Mouse (Mus musculus): Measurements from ENCODE around the gene Pikfyve. TPM values are rescaled to one million over a fixed set of nuclear protein-coding genes. Genes with fewer than 3 reads are reported as not detected.

The Pikfyve gene
- polyA plus RNA-seq, 1 experiment, result 8.1 TPM

DNA sequence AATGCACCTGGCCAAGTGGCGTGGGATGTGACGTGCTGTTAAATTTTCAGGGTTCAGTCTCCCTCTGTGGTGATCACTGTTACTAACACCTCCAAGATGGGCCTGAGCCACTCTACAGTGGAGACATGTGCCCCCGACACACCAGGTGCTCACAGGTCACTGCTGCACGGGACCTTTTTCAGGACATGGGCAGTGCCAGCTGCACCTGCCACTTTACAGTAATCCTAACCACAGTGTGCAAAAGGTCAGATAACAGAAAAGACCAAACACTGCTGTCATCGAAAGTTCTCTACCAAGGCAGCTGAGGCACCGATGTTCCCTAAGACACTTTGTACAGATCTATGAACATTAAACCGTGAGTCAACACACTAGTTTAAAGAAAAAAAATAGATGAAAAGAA lies 16.9 kb upstream of the Pikfyve start:
- H3K4me1 ChIP-seq (ENCODE audit: control insufficient read depth, insufficient read depth, low read length), result no peaks in the 10 kb centered on the region
- H3K4me3 ChIP-seq (replicated peaks; ENCODE audit: extremely low read depth, low read depth, low read length), result no peak overlapping the region
- DNase-seq, result no peak
- 73% methylated on average over 7 of the region's 7 CpGs for WGBS
- TF ChIP-seq CTCF (IDR thresholded peaks at IDR 0.05; ENCODE audit: insufficient read depth, low read length) (no peak), POLR2A (IDR thresholded peaks at IDR 0.05; ENCODE audit: borderline replicate concordance, extremely low read depth, low read depth, low read length) (no peak)

DNA sequence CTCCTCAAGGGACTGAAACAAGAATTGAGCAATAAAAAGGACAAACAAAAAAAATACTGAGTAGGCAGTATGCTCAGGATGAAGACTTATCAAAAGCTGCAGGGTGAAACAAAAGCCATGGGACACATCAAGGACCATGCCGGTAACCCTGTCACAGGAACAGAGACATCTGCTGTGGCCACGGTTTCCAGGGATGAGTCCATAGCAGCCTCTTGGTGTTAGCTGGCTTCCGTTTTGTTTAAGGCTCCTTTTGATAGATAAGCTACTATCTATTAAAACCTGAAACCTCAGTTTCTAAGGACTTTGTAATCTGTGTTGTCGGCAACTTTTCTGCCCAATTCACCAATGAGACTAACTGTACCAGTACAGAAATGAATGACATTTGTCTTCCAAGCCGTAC lies 16.5 kb upstream of the Pikfyve start:
- no peak for TF ChIP-seq CTCF (IDR thresholded peaks at IDR 0.05; ENCODE audit: insufficient read depth, low read length)
- TF ChIP-seq POLR2A (IDR thresholded peaks at IDR 0.05; ENCODE audit: borderline replicate concordance, extremely low read depth, low read depth, low read length), result no peak
- H3K4me1 ChIP-seq (ENCODE audit: control insufficient read depth, insufficient read depth, low read length), result no peaks in the 10 kb centered on the region
- 81% methylated on average over 5 of the region's 5 CpGs for WGBS
- no peak overlapping the region for H3K4me3 ChIP-seq (replicated peaks; ENCODE audit: extremely low read depth, low read depth, low read length)
- DNase-seq, result no peak

DNA sequence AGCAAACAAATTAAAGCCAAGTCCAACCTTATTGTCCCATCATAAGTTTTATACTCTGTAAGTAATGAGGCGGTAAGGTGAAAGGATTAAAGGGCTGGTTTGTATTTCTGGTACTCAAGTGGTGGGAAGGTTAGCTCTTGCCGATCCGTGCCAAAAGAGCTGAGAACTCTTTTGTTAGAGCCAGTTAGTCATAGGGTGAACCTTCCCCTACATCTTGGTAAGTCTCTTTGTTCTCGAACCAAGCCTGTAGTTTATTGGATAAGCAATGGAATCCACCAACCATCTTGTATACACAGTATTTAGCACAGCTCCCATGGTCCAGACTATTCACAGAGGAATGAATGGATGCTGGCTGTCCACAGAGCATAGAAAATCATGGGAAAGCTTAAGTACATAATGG lies 14.9 kb upstream of the Pikfyve start:
- no peak for DNase-seq
- no peak for TF ChIP-seq CTCF (IDR thresholded peaks at IDR 0.05; ENCODE audit: insufficient read depth, low read length)
- no peak for TF ChIP-seq POLR2A (IDR thresholded peaks at IDR 0.05; ENCODE audit: borderline replicate concordance, extremely low read depth, low read depth, low read length)
- Histone ChIP-seq H3K4me3 (replicated peaks; ENCODE audit: extremely low read depth, low read depth, low read length) (no peak overlapping the region), H3K4me1 (ENCODE audit: control insufficient read depth, insufficient read depth, low read length) (peaks cover 5% of the 10 kb centered on the region)
- WGBS, result 67% methylated on average over 4 of the region's 4 CpGs

DNA sequence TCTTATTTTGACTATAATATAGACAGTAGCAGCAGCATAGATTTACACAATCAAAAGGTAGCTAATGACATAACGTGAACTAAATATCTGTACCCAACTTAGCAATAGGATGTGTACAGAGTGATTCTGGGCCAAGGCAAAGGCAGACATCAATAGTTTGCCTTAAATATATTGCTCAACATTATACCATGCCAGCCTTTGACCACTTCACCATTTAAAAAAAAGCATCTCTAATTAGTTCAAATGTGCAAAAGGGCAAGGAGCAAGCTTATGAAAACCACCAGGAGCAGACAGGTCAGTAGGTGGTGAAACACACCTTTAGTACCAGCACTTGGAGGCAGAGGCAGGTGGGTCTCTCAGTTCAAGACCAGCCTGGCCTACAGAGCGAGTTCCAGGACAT lies 12.8 kb upstream of the Pikfyve start:
- TF ChIP-seq POLR2A (IDR thresholded peaks at IDR 0.05; ENCODE audit: borderline replicate concordance, extremely low read depth, low read depth, low read length) (no peak), CTCF (IDR thresholded peaks at IDR 0.05; ENCODE audit: insufficient read depth, low read length) (no peak)
- Histone ChIP-seq H3K4me1 (ENCODE audit: control insufficient read depth, insufficient read depth, low read length) (peaks cover 7% of the 10 kb centered on the region), H3K4me3 (replicated peaks; ENCODE audit: extremely low read depth, low read depth, low read length) (no peak overlapping the region)
- no peak for DNase-seq
- 89% methylated on average over 2 of the region's 2 CpGs for WGBS

DNA sequence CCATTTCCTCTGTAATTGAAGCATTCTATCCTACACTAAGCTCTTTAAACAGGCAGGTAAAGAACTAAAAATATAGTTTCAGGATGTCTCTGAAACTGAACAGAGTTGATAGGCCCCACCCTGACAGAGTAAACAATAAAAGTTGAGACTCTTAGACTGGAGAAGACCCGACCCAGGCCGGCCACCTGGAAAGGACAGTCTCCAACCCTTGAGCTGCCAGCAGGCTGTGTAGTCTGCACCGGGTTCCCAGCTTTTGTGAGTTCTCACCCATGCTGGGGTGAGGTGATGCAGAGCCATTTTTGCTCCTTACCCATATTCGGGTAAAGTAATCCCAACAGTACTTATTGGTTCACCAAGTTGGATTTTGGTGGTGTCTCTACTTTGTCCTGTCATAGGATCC lies 10.3 kb upstream of the Pikfyve start:
- Histone ChIP-seq H3K4me3 (replicated peaks; ENCODE audit: extremely low read depth, low read depth, low read length) (no peak overlapping the region), H3K4me1 (ENCODE audit: control insufficient read depth, insufficient read depth, low read length) (peaks cover 7% of the 10 kb centered on the region)
- DNase-seq, result no peak
- TF ChIP-seq POLR2A (IDR thresholded peaks at IDR 0.05; ENCODE audit: borderline replicate concordance, extremely low read depth, low read depth, low read length) (no peak), CTCF (IDR thresholded peaks at IDR 0.05; ENCODE audit: insufficient read depth, low read length) (no peak)
- WGBS, result 50% methylated on average over 4 of the region's 4 CpGs

DNA sequence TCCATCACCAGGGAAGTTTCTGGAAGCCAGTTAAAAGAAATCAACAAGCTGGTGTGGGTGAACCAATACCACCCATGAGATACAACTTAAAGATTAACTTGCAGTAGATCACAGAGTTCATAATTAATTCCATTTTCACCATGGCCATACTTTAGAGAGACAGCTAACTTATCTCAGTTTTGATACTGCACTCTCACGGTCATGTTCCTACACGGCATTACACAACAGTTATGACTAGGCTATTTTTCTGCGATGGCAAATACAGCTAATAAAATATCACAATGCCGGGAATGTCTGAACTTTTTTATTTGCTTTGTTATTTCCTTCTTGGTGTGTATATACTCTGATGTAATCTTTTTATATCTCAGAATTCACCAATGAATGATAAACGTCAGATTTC lies 9.6 kb upstream of the Pikfyve start:
- WGBS, result 8% methylated on average over 5 of the region's 5 CpGs

DNA sequence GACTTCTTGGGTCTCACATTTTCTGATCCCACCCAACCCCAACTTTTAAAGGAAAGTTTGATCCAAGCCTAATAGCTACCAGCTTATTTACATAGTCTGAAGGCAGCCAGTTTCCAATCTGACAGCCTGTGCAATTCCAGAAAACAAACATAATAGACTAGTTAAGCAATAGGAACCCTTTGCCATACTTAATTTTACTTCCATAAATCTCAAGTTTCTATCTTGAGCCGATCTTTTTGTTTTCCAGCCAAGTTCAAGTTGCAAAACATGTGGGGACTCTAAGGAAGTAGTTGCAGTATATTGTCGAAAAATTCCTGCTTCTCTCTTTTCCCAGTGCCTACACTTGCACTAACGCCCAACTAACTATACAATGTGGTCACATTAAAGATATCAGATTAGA lies 9.0 kb upstream of the Pikfyve start:
- H3K4me3 ChIP-seq (replicated peaks; ENCODE audit: extremely low read depth, low read depth, low read length), result peak overlapping the region; percentile 21
- WGBS, result 8% methylated on average over 3 of the region's 3 CpGs
- DNase-seq, result no peak
- TF ChIP-seq CTCF (IDR thresholded peaks at IDR 0.05; ENCODE audit: insufficient read depth, low read length), result no peak
- TF ChIP-seq POLR2A (IDR thresholded peaks at IDR 0.05; ENCODE audit: borderline replicate concordance, extremely low read depth, low read depth, low read length), result no peak
- peaks cover 7% of the 10 kb centered on the region for H3K4me1 ChIP-seq (ENCODE audit: control insufficient read depth, insufficient read depth, low read length)

More for the DNA sequence above, 9.6 kb upstream of the Pikfyve start:
- TF ChIP-seq POLR2A (IDR thresholded peaks at IDR 0.05; ENCODE audit: borderline replicate concordance, extremely low read depth, low read depth, low read length), result no peak
- TF ChIP-seq CTCF (IDR thresholded peaks at IDR 0.05; ENCODE audit: insufficient read depth, low read length), result no peak
- peak overlapping the region; percentile 33 for H3K4me3 ChIP-seq (replicated peaks; ENCODE audit: extremely low read depth, low read depth, low read length)
- peaks cover 7% of the 10 kb centered on the region for H3K4me1 ChIP-seq (ENCODE audit: control insufficient read depth, insufficient read depth, low read length)
- DNase-seq, result no peak

DNA sequence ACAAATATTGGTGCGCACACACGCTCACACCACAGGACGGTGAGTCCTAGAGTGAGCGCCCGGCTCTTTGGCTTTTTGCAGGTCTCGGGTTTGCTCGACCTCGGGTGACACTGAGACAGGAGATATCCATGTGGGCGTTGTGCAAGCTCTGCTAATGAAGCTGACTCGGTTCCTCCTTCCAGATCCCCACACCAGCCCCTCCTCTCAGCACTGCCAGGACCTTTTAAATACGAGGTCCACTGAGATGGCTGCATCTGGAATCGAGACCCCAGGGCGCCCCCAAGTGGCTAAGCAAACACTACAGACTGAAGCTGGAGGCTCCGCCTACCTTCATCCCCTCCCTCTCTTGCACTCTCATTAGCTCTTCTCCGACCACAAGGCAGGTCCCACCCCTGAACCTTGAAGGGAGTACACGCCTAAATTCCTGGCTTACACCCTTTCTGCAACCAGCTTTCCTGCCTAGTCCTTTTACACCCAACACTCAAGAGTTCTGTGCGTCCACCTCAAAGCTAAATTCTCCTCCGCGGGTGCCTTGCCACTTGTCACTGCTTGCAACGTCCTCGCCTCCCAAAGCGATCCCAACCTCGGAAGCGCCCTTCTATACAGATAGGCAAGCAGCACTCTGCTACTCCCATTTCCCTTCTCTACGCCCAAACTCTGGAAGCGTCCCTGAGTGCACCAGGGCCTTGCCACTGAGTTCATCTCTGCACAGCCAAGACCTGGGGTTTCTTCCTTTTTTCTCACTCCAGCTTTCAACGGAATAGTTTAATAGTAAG lies 8.2 kb upstream of the Pikfyve start:
- TF ChIP-seq POLR2A (IDR thresholded peaks at IDR 0.05; ENCODE audit: borderline replicate concordance, extremely low read depth, low read depth, low read length) (peak; percentile 54; the same call in 1 of the 2 replicates), CTCF (IDR thresholded peaks at IDR 0.05; ENCODE audit: insufficient read depth, low read length) (peak; percentile 70)
- 1% methylated on average over 27 of the region's 27 CpGs for WGBS

DNA sequence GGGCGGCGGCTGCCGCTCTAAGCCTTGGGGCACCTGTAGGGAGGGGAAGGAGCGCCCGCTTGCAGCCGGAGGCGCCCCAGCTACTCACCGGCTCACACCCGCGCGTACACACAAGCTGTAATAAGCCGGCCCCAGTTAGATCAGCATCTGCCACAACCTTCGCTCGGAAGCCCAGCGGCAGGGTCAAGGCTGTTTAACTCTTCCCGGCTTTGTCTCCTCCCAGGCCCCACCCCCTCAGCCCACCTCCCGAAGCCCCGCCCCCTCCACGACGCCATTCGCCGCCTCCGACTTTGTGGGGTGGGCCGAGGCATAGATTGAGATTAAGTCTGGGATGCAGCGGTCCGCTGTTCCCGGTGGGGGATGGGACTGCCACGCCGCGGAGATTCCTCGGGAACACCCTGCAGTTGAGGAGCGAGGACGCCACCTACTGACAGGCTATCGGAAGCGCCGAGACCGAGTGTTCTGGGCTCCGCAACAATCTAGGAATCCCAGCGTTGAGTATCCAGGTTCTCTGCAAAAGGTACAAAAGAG lies 7.5 kb upstream of the Pikfyve start:
- WGBS, result under 1% methylated on average over 39 of the region's 39 CpGs

More for the DNA sequence above, 8.2 kb upstream of the Pikfyve start:
- DNase-seq, result peak; percentile 96
- peaks cover 7% of the 10 kb centered on the region for H3K4me1 ChIP-seq (ENCODE audit: control insufficient read depth, insufficient read depth, low read length)
- H3K4me3 ChIP-seq (replicated peaks; ENCODE audit: extremely low read depth, low read depth, low read length), result peak overlapping the region; percentile 71

More for the DNA sequence above, 7.5 kb upstream of the Pikfyve start:
- H3K4me1 ChIP-seq (ENCODE audit: control insufficient read depth, insufficient read depth, low read length), result peaks cover 7% of the 10 kb centered on the region
- DNase-seq, result peak; percentile 95
- TF ChIP-seq CTCF (IDR thresholded peaks at IDR 0.05; ENCODE audit: insufficient read depth, low read length) (peak; percentile 80), POLR2A (IDR thresholded peaks at IDR 0.05; ENCODE audit: borderline replicate concordance, extremely low read depth, low read depth, low read length) (peak; percentile 88; the same call in 1 of the 2 replicates)
- peak overlapping the region; percentile 71 for H3K4me3 ChIP-seq (replicated peaks; ENCODE audit: extremely low read depth, low read depth, low read length)

All from lung, adult 2 months (tissue).